Mouse (Mus musculus): ENCODE data around the gene Rag2. TPM values are rescaled to one million over a fixed set of nuclear protein-coding genes. Genes with fewer than 3 reads are reported as not detected.

The Rag2 gene
- polyA plus RNA-seq, 1 experiment, result not detected

DNA sequence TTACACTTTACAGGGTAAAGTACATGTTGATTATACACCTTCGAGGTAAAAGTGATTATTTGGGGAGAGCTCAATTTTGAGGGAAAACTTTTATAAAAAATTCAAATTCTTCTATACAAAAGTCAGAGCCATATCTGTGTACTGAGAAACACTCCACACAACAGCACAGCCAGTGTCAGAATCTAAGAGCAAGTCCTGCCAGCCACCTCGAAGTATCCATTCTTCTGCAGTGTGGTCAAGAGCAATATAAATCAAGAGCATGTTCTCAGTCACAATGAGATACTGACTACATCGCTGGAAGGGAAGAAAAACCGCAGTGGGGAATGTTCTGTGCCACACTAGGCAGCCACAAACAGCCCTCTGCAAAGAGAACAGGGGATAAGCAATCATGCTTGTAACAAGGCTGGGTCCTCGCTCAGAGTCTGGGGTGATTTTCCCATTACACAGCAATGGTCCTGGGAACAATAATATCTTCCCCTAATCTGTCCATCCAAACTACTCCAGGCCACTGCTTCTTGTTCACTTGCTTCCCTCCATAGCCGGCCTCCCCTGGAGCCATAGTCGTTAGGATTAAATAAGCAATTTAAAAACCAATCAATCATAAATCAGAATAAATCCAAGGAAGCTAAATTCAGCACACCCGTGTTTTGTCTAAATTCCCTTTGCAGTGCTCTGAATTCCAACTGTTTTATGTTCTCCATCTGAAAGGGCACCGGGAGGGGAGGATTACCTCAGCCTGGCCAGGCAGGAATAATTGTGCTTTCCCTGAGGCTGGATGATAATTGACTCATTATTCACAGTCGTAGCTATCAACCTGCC is 32.3 kb upstream of the Rag2 start:
- Histone ChIP-seq H3K27ac (ENCODE audit: insufficient read depth, low read depth, low read length) (no peak overlapping the region), H3K36me3 (ENCODE audit: control insufficient read depth, insufficient read depth, low read length) (no peaks in the 10 kb centered on the region), H3K4me1 (ENCODE audit: control insufficient read depth, insufficient read depth, insufficient read length, low read length) (no peaks in the 10 kb centered on the region), H3K27me3 (ENCODE audit: control insufficient read depth, insufficient read depth, low read length) (no peaks in the 10 kb centered on the region), H3K4me3 (ENCODE audit: low read depth, low read length) (no peak overlapping the region)
- no peak for TF ChIP-seq CTCF (IDR thresholded peaks at IDR 0.05; ENCODE audit: extremely low read depth, insufficient read length, insufficient replicate concordance, low read depth, low read length)
- TF ChIP-seq POLR2A (IDR thresholded peaks at IDR 0.05; ENCODE audit: low read depth, low read length), result no peak
- WGBS, result 59% methylated on average over 10 of the region's 10 CpGs

DNA sequence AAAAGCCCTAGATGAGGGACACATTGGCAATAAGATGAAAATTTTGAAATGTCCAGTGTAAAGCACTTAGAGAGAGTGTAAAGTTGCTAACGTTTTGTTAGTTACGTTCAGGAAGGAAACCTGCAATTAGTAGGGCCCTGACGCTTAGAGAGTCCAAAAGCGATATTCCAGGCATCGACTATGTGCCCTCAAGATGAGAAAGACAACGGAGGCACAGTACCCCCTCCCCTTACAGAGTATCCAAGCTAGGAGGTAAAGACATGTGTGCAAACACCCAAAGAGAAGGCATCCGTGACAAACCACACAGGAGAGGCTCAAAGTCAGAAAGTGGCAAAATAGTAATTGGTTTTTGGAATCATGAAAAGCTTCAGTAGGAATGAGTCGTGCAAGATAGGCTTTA is 31.6 kb upstream of the Rag2 start:
- no peaks in the 10 kb centered on the region for H3K36me3 ChIP-seq (ENCODE audit: control insufficient read depth, insufficient read depth, low read length)
- WGBS, result 80% methylated on average over 8 of the region's 8 CpGs
- TF ChIP-seq POLR2A (IDR thresholded peaks at IDR 0.05; ENCODE audit: low read depth, low read length) (no peak), CTCF (IDR thresholded peaks at IDR 0.05; ENCODE audit: extremely low read depth, insufficient read length, insufficient replicate concordance, low read depth, low read length) (no peak)
- no peaks in the 10 kb centered on the region for H3K27me3 ChIP-seq (ENCODE audit: control insufficient read depth, insufficient read depth, low read length)
- H3K4me1 ChIP-seq (ENCODE audit: control insufficient read depth, insufficient read depth, insufficient read length, low read length), result no peaks in the 10 kb centered on the region
- no peak overlapping the region for H3K4me3 ChIP-seq (ENCODE audit: low read depth, low read length)
- H3K27ac ChIP-seq (ENCODE audit: insufficient read depth, low read depth, low read length), result no peak overlapping the region

DNA sequence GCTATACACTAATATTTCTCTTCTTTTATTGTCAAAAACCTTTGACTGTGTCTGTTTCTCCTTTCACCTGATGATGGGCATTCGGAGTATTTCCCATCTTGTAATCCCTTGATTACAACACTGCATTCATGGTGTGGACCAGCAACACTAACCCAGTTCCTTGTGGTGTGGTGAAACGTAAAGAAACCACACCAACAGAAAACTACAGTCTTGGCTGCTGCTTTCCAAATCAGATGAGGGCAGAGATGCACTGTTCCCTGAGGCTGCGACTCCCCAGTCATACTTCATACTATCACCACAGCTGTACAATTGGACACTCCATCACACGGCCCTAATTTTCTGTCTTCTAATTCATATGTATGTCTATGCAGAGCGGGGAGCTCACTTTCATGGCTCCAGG is 29.8 kb upstream of the Rag2 start:
- Histone ChIP-seq H3K4me3 (ENCODE audit: low read depth, low read length) (no peak overlapping the region), H3K4me1 (ENCODE audit: control insufficient read depth, insufficient read depth, insufficient read length, low read length) (no peaks in the 10 kb centered on the region), H3K36me3 (ENCODE audit: control insufficient read depth, insufficient read depth, low read length) (no peaks in the 10 kb centered on the region), H3K27ac (ENCODE audit: insufficient read depth, low read depth, low read length) (no peak overlapping the region), H3K27me3 (ENCODE audit: control insufficient read depth, insufficient read depth, low read length) (no peaks in the 10 kb centered on the region)
- TF ChIP-seq CTCF (IDR thresholded peaks at IDR 0.05; ENCODE audit: extremely low read depth, insufficient read length, insufficient replicate concordance, low read depth, low read length) (no peak), POLR2A (IDR thresholded peaks at IDR 0.05; ENCODE audit: low read depth, low read length) (no peak)
- 88% methylated on average over 5 of the region's 5 CpGs for WGBS

DNA sequence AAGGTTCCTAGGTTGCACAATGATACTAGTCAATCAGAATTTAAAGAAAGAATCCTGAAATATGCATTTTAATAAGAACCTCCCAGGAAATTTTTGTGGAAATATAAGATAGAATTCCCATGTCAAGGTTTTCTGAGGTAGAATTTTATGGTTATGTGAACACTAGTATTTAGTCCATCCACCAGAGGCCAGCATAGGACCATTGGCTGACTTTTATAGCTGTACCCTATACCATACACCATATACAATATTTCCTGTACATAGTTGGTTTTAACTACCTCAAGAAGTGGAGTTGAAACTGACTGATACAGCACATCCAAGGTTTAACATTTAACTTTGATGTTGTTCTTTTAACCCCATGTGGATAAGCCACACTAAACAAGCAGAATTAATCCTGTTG is 27.3 kb upstream of the Rag2 start:
- no peak for TF ChIP-seq POLR2A (IDR thresholded peaks at IDR 0.05; ENCODE audit: low read depth, low read length)
- no peak for TF ChIP-seq CTCF (IDR thresholded peaks at IDR 0.05; ENCODE audit: extremely low read depth, insufficient read length, insufficient replicate concordance, low read depth, low read length)
- H3K4me1 ChIP-seq (ENCODE audit: control insufficient read depth, insufficient read depth, insufficient read length, low read length), result no peaks in the 10 kb centered on the region

DNA sequence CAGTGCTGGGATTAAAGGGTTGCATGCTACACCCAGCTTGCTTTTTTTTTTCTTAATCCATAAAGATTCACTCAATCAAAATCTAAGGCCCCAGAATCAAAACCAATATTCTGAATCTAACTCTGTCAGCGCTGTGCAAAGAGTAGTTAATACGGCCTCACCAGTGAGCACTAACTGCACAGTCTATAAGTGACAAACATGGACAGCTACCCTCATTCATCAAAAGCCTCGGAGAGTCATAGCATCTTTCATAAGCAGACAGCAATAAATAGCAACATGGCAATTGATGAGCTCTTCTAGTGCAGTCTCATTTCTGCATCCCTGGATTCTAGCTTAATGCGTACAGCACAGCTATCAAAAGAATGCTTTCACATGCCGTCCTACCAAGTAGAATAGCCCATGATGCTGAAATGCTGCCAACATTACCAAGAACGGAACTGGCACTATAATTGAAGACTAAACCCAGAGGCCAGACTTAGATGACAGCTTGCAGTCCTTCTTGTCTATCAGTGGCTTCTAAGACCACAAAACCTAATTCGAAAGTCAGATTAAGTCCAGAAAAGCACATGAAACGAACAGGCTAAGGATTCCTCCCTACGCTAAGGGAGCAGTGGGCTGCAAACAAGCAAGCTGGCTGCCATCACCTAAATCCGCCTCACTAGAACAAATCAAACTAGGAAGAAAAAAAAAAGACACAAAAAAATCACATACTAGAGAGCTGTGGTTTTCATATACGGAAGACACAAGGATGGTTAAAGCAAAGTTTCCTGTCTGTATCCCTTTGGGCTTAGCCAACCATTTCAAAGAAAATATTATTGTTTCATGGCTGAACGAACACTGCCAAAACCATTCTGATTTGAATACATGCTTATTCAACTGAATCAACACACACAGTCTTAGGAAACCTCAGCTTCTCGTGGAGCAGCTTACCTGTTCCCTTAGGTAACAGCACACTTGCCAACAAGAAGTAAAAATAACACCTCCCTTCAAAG is 26.0 kb upstream of the Rag2 start:
- TF ChIP-seq POLR2A (IDR thresholded peaks at IDR 0.05; ENCODE audit: low read depth, low read length) (no peak), CTCF (IDR thresholded peaks at IDR 0.05; ENCODE audit: extremely low read depth, insufficient read length, insufficient replicate concordance, low read depth, low read length) (no peak)
- Histone ChIP-seq H3K27ac (ENCODE audit: insufficient read depth, low read depth, low read length) (no peak overlapping the region), H3K36me3 (ENCODE audit: control insufficient read depth, insufficient read depth, low read length) (no peaks in the 10 kb centered on the region), H3K27me3 (ENCODE audit: control insufficient read depth, insufficient read depth, low read length) (no peaks in the 10 kb centered on the region), H3K4me3 (ENCODE audit: low read depth, low read length) (no peak overlapping the region), H3K4me1 (ENCODE audit: control insufficient read depth, insufficient read depth, insufficient read length, low read length) (no peaks in the 10 kb centered on the region)
- 82% methylated on average over 13 of the region's 13 CpGs for WGBS

More for the DNA sequence above, 27.3 kb upstream of the Rag2 start:
- no peak overlapping the region for H3K4me3 ChIP-seq (ENCODE audit: low read depth, low read length)
- no peaks in the 10 kb centered on the region for H3K27me3 ChIP-seq (ENCODE audit: control insufficient read depth, insufficient read depth, low read length)
- H3K36me3 ChIP-seq (ENCODE audit: control insufficient read depth, insufficient read depth, low read length), result no peaks in the 10 kb centered on the region
- no peak overlapping the region for H3K27ac ChIP-seq (ENCODE audit: insufficient read depth, low read depth, low read length)

DNA sequence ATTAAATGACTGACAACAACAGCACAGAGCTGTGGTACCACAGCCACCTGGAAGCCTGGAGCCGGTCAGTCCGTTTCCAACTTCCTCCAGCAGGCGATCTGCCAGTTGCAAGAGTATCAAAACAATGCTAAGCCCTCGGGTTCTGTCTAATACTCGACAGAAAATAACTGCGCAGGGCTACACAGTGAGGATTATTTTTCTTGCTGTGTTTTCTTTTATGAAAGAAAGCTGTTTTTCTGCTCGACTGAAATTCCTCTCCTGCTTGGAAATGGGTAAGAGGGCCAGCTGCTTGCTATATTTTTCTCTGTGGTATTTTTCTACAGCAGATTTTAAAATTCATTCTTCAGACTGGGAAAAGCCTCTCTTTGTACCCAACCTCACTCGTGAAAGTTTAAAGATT is 23.8 kb upstream of the Rag2 start:
- WGBS, result 53% methylated on average over 8 of the region's 8 CpGs
- no peak overlapping the region for H3K27ac ChIP-seq (ENCODE audit: insufficient read depth, low read depth, low read length)
- TF ChIP-seq CTCF (IDR thresholded peaks at IDR 0.05; ENCODE audit: extremely low read depth, insufficient read length, insufficient replicate concordance, low read depth, low read length) (no peak), POLR2A (IDR thresholded peaks at IDR 0.05; ENCODE audit: low read depth, low read length) (no peak)
- H3K4me3 ChIP-seq (ENCODE audit: low read depth, low read length), result no peak overlapping the region
- no peaks in the 10 kb centered on the region for H3K36me3 ChIP-seq (ENCODE audit: control insufficient read depth, insufficient read depth, low read length)
- no peaks in the 10 kb centered on the region for H3K4me1 ChIP-seq (ENCODE audit: control insufficient read depth, insufficient read depth, insufficient read length, low read length)
- H3K27me3 ChIP-seq (ENCODE audit: control insufficient read depth, insufficient read depth, low read length), result no peaks in the 10 kb centered on the region

DNA sequence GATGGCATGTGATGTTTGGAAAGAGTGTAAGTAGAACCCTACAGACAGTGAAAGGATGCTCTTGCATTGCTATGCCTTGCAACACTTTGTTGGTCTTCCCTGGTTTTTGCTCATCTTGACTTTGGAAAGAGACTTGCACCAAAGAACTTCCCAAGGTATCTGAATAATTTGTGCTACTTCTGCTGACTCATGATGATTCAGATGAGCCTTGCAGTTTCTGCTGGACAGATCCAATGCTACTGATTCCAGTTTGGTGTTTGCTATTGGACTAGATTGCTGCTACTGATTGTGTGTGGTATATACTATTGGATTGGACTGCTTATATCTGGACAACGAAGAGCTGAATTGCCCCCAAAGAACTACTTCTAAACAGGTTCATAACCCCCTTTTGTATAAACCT is 21.4 kb upstream of the Rag2 start:
- H3K27ac ChIP-seq (ENCODE audit: insufficient read depth, low read depth, low read length), result no peak overlapping the region
- TF ChIP-seq CTCF (IDR thresholded peaks at IDR 0.05; ENCODE audit: extremely low read depth, insufficient read length, insufficient replicate concordance, low read depth, low read length) (no peak), POLR2A (IDR thresholded peaks at IDR 0.05; ENCODE audit: low read depth, low read length) (no peak)
- no peaks in the 10 kb centered on the region for H3K4me1 ChIP-seq (ENCODE audit: control insufficient read depth, insufficient read depth, insufficient read length, low read length)
- no peak overlapping the region for H3K4me3 ChIP-seq (ENCODE audit: low read depth, low read length)
- H3K27me3 ChIP-seq (ENCODE audit: control insufficient read depth, insufficient read depth, low read length), result no peaks in the 10 kb centered on the region
- H3K36me3 ChIP-seq (ENCODE audit: control insufficient read depth, insufficient read depth, low read length), result no peaks in the 10 kb centered on the region
- 83% methylated on average over 1 of the region's 1 CpGs for WGBS
